Mouse (Mus musculus) lung, adult 2 months (tissue): ENCODE data around the gene Zbtb4.
A peak's percentile ranks its signal among the peaks of the same experiment; 100 is the strongest.

ENCODE experiments used
- CTCF ChIP-seq: fragments of 200-500 bp; IDR thresholded peaks from 2 replicates; pipeline ENCODE4 v1.5.1; 2011; ENCODE audit warnings: mild to moderate bottlenecking, low read length, control low read depth; ENCODE audit not compliant: insufficient read depth
- POLR2A ChIP-seq: fragments of 200-500 bp; IDR thresholded peaks from 2 replicates; pipeline ENCODE4 v1.6.1; 2011; ENCODE audit warnings: low read depth, mild to moderate bottlenecking, control low read depth, low read length, borderline replicate concordance; ENCODE audit errors: extremely low read depth

DNA sequence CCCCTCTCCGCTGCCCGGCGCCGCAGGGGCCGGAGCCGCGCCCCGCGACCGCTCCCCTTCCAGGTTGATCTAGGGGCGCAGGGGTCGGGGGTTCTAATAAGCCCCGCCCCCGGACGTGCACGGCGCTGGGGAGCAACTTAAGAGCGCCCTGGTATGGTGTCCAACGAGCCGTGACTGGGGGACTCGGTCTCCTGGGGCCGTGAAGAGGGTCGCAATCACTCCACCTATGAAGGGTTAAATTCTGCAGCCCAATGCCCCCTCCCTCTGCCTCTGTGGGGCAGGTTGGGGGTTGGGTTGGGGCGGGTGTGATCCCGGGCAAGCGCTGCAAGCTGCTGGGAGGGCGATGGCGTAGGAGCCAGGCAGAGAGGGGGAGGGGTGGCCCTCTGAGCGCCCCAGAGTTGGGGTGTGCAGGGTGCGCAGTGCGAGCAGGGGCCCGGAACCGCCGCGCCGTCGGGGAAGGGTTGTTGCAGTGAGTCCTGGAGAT, 456 bp downstream of the Zbtb4 start:
- TF ChIP-seq CTCF (no peak), POLR2A (peak; percentile 60; the same call in 1 of the 2 replicates)
